Mouse (Mus musculus) frontal cortex, postnatal 10 days (tissue): ENCODE measurements at regions not wholly inside any gene's neighbourhood (a gene's known extent, or its start where the extent isn't known, plus 50 kb on each side); places are given as distances from the start of the nearest gene placed in this dataset.
A peak's percentile ranks its signal among the peaks of the same experiment; 100 is the strongest.
"Not testable (repeated sequence)": the region's sequence is repeated elsewhere in the genome, so short reads cannot be mapped to it uniquely, and the experiment has no call there.

Experiments used
- DNase-seq, 2 experiments: peaks; one replicate each; pipeline ENCODE4 v3.0.0; 2022; ENCODE audit warnings: low spot score in 2 of 2, mixed read lengths in 1 of 2

GRCm38 (mm10) chr1:18058211-18058971 is 87.3 kb downstream of the Crisp4 start:
- DNase-seq, result peak in 1 of 2 experiments; percentile 22

- peak in 1 of 2 experiments; percentile 7 for DNase-seq
Measured at GRCm38 (mm10) chr1:18057646-18058210, 88.0 kb downstream of the Crisp4 start.

GRCm38 (mm10) chr1:18057003-18057402 is 88.7 kb downstream of the Crisp4 start:
- DNase-seq, result not testable (repeated sequence)

GRCm38 (mm10) chr1:18030226-18030625 is 115.5 kb downstream of the Crisp4 start:
- DNase-seq, result no peak

- not testable (repeated sequence) for DNase-seq
Measured at GRCm38 (mm10) chr1:18012941-18013340, 132.8 kb downstream of the Crisp4 start.

- DNase-seq, result peak in 1 of 2 experiments; percentile 25
Measured at GRCm38 (mm10) chr1:17980604-17981003, 165.1 kb downstream of the Crisp4 start.

- DNase-seq, result no peak
Measured at GRCm38 (mm10) chr1:17978086-17978485, 167.6 kb downstream of the Crisp4 start.

- not testable (repeated sequence) for DNase-seq
Measured at GRCm38 (mm10) chr1:17956881-17957280, 188.8 kb downstream of the Crisp4 start.

GRCm38 (mm10) chr1:17932108-17932810 is 213.4 kb downstream of the Crisp4 start:
- not testable (repeated sequence) for DNase-seq
